Mouse (Mus musculus) large intestine, adult 2 months (tissue): ENCODE measurements around the gene Lsr. TPM values are rescaled to one million over a fixed set of nuclear protein-coding genes. Genes with fewer than 3 reads are reported as not detected.
"Not testable (repeated sequence)": the region's sequence is repeated elsewhere in the genome, so short reads cannot be mapped to it uniquely, and the experiment has no call there.

Experiments
- DNase-seq: peaks from one replicate; pipeline ENCODE4 v3.0.0-alpha.2; 2012; ENCODE audit warnings: low read depth, low spot score
- WGBS: fragments of 180-500 bp; shearing (Covaris S2); methylation state at CpG from one replicate; pipeline ENCODE4 v1.1.7; 2018; 5-methylcytosine and 5-hydroxymethylcytosine counted together
- polyA plus RNA-seq: library from polyadenylated mRNA; depleted of rRNA; stranded (reverse); fragments of >200 nt; gene quantifications from 2 replicates; pipeline ENCODE4 v1.2.3, GENCODE M21; 2012; rRNA removed

The Lsr gene
- polyA plus RNA-seq, 1 experiment, result 392 TPM

DNA sequence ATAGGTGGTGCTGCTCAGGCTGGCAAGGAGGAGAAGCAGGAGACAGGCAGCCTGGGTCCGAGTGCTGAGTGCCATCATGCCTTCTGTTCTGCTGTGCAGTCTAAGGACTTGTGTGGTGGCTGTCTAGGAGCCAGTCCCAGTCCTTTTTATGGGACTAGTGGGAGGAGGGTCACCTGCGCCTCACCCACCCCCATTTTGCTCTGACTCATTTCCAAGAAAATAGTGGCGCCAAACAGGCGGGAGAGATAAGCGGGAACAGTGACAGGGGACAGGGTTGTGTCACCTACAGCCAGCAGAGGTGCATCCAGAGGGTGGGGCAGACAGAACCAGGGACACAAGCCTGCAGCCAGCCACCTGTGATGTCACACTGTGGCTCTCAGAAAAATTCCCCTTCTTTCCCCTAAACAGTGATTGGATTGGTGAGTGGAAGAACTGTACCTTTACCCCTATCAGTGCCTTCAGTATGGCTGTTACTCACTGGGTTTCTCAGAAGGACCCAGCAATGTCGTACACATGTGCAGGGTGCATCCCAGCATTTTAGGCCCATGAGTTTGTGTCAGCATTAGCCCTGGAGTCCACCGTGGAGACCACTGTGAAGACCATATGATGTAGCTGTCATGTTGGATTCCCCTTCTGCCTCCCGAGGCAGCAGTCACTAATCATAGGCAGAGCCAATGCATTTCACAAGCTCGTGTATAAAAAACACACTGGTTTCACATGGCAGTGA, 29.2 kb downstream of the Lsr start, which contains the start of gene Hamp:
Gene Hamp (minus strand): TSS at position 124 of the 727 bp plus-strand sequence.
- DNase-seq, result no peak
- 46% methylated on average over 9 of the region's 9 CpGs for WGBS

DNA sequence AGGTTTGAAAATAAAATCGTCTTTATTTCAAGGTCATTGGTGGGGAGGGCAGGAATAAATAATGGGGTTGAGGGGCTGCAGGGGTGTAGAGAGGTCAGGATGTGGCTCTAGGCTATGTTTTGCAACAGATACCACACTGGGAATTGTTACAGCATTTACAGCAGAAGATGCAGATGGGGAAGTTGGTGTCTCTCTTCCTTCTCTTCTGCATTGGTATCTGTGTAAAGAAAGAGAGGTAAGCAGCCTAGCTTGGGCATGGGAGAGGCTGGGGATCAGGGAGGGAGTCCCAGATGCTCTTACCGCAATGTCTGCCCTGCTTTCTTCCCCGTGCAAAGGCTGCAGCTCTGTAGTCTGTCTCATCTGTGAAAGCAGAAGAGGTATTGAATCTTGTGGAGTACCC, 30.9 kb downstream of the Lsr start:
- WGBS, result 34% methylated on average over 3 of the region's 3 CpGs
- not testable (repeated sequence) for DNase-seq

DNA sequence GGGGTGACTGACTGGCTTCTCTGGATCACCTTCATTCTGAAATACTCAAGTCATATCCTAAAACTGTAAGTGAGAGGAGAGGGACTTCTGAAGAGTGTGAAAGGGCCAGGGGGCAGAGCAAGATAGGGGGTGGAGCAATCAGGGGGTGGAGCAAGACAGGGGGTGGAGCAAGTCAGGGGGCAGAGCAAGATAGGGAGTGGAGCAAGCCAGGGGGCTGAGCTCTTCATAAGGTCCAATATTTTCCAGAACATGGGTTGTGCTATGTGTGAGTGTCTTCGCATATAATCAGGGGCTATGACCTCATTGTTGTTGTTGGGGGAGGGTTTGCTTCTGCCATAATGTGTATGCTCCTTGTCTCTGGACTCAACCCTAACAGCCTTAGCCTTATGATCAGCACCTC, 33.2 kb downstream of the Lsr start:
- WGBS, result 52% methylated on average over 1 of the region's 1 CpGs
- not testable (repeated sequence) for DNase-seq

DNA sequence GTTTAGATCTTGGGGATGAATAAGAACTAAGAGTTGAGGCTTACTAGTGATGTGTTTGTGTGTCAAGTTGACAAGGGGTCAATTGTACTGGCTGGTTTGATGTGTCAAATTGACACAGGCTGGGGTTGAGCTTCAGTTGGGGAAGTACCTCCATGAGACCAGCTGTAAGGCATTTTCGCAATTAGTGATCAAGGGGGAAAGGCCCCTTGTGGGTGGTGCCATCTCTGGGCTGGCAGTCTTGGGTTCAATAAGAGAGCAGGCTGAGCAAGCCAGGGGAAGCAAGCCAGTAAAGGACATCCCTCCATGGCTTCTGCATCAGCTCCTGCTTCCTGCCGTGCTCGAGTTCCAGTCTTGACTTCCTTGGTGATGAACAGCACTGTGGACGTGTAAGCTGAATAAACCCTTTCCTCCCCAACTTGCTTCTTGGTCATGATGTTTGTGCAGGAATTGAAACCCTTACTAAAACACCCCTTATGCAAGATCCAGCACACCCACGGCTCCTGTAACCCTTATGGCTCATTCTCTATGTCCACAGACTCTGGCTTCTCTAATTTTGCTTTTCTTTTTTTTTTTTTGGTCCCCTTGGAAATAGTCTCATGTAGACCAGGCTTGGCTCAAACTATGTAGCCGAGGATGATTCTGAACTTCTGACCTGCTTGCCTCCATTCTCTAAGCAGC, 37.7 kb downstream of the Lsr start:
- DNase-seq, result not testable (repeated sequence)

GRCm38 (mm10) chr7:30924581-30924980, 48.7 kb downstream of the Lsr start, which contains the start of gene Hamp2:
Gene Hamp2, minus strand, starts transcription at chr7:30924681.
- WGBS, result 69% methylated on average over 2 of the region's 2 CpGs
- DNase-seq, result not testable (repeated sequence)

More for the DNA sequence above, 37.7 kb downstream of the Lsr start:
- 71% methylated on average over 6 of the region's 6 CpGs for WGBS

GRCm38 (mm10) chr7:30924071-30924470, 49.2 kb downstream of the Lsr start:
- WGBS, result 30% methylated on average over 3 of the region's 3 CpGs

GRCm38 (mm10) chr7:30922490-30922889, 50.8 kb downstream of the Lsr start:
- WGBS, result 49% methylated on average over 3 of the region's 3 CpGs
- DNase-seq, result not testable (repeated sequence)

More at GRCm38 (mm10) chr7:30924071-30924470, 49.2 kb downstream of the Lsr start:
- DNase-seq, result no peak

GRCm38 (mm10) chr7:30920217-30920616, 53.0 kb downstream of the Lsr start:
- no peak for DNase-seq
- 60% methylated on average over 3 of the region's 3 CpGs for WGBS

- WGBS, result 36% methylated on average over 4 of the region's 4 CpGs
- no peak for DNase-seq
These were observed 56.0 kb downstream of the Lsr start for GRCm38 (mm10) chr7:30917219-30917618.

DNA sequence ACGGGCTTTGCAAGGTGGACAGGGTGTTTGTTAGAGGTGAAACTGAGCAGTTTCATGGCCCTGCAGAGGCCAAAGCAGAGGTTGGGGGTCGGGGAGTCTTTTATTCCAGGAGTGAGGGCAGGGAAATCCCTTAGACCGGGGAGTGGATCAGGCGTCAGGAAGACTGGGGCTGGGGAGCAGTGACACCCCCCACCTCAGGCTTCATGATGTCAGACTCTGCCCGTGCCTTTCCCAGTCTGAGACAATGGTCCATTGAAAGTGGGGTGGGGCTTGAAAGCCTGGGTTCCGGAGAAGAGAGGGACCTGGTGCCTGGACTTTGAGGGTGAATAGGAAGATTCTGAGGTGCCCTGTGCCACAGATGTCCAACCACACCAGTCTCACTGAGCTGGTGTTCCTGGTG, 56.6 kb downstream of the Lsr start:
- 37% methylated on average over 6 of the region's 6 CpGs for WGBS
- no peak for DNase-seq

GRCm38 (mm10) chr7:30914732-30915131, 58.5 kb downstream of the Lsr start, which contains the start of gene Mag:
Gene Mag, minus strand, starts transcription at chr7:30914873.
- WGBS, result 67% methylated on average over 8 of the region's 8 CpGs
- DNase-seq, result no peak

- 39% methylated on average over 6 of the region's 6 CpGs for WGBS
- no peak for DNase-seq
These were observed 63.5 kb downstream of the Lsr start for GRCm38 (mm10) chr7:30909773-30910172.

- DNase-seq, result no peak
- WGBS, result 21% methylated on average over 16 of the region's 17 CpGs
These were observed 64.3 kb downstream of the Lsr start for GRCm38 (mm10) chr7:30908992-30909431.

DNA sequence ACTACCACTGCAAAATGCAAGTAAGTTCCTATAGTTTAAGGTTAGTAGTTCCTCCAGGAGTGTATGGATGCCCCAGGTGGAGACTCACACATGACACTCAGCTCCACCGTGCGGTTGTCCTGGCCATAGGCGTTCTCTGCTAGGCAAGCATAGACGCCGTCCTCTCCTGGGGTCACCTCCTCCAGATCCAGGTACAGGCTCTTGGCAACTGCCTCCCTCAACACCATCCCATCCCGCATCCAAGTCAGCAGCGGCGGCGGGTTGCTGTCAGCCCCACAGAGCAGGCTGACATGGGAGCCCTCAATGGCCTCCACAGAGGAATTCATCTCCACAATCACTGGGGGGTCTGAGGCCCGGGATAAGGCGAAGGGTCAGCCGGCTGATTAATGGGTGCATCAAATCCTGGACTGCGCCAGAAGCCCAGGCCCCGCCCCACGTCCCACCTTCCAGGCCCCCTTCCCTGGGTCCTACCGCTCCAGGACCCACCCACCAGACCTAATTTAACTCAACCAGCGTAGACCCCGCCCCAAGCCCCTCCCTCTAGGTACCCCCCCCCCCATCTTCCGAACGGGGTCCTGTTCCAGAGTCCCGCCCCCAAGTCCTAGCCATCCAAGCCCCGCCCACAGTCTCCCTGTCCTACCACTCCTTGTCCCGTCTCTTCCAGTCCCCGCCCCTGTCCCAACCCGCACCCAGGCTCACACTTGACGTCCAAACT, 64.8 kb downstream of the Lsr start:
- 3% methylated on average over 26 of the region's 26 CpGs for WGBS
- no peak for DNase-seq

Other genes with a start within 250 kb of the Lsr start
- gene Tmem147, start 243.9 kb downstream of the Lsr start, polyA plus RNA-seq, result 227 and 258 TPM in 2 replicates
- not detected in 2 replicates for gene Gapdhs, start 229.8 kb downstream of the Lsr start, polyA plus RNA-seq
- 0.69 and 0.73 TPM in 2 replicates for gene Sbsn, start 222.0 kb downstream of the Lsr start, polyA plus RNA-seq
- 3.4 and 4.9 TPM in 2 replicates for gene Dmkn, start 209.7 kb downstream of the Lsr start, polyA plus RNA-seq
- 0.41 TPM in 1 of 2 replicates, not detected in the other for gene Krtdap, start 185.6 kb downstream of the Lsr start, polyA plus RNA-seq
- gene Ffar2, start 149.7 kb downstream of the Lsr start, polyA plus RNA-seq, result 11.1 and 13.6 TPM in 2 replicates
- gene Ffar3, start 117.3 kb downstream of the Lsr start, polyA plus RNA-seq, result 1.6 and 2.7 TPM in 2 replicates
- gene Ffar1, start 111.9 kb downstream of the Lsr start, polyA plus RNA-seq, result 1.5 TPM in 2 replicates
- gene Cd22, start 93.1 kb downstream of the Lsr start, polyA plus RNA-seq, result 15.1 and 20.1 TPM in 2 replicates
- gene Mag, start 58.6 kb downstream of the Lsr start, polyA plus RNA-seq, result 0.51 and 1.2 TPM in 2 replicates
- 0.61 and 0.71 TPM in 2 replicates for gene Hamp2, start 48.8 kb downstream of the Lsr start, polyA plus RNA-seq
- 1.7 and 3.2 TPM in 2 replicates for gene Hamp, start 29.4 kb downstream of the Lsr start, polyA plus RNA-seq
- 55.1 and 74.9 TPM in 2 replicates for gene Usf2, start 16.7 kb downstream of the Lsr start, polyA plus RNA-seq
- 12.1 and 13.5 TPM in 2 replicates for gene Fam187b, start 326 bp upstream of the Lsr start, polyA plus RNA-seq
- gene Fxyd5, start 69.0 kb upstream of the Lsr start, polyA plus RNA-seq, result 49.2 and 54.5 TPM in 2 replicates
- 2.6 and 4.2 TPM in 2 replicates for gene Fxyd7, start 78.0 kb upstream of the Lsr start, polyA plus RNA-seq
- 80.0 and 106 TPM in 2 replicates for gene Fxyd1, start 83.7 kb upstream of the Lsr start, polyA plus RNA-seq
- 2.9 and 3.5 TPM in 2 replicates for gene Lgi4, start 85.9 kb upstream of the Lsr start, polyA plus RNA-seq
- gene Fxyd3, start 103.2 kb upstream of the Lsr start, polyA plus RNA-seq, result 46.5 and 63.0 TPM in 2 replicates
- gene Hpn, start 141.8 kb upstream of the Lsr start, polyA plus RNA-seq, result 3.8 and 4.1 TPM in 2 replicates
- gene Scn1b, start 153.5 kb upstream of the Lsr start, polyA plus RNA-seq, result 14.0 and 15.5 TPM in 2 replicates
- 45.0 and 47.4 TPM in 2 replicates for gene Gramd1a, start 182.4 kb upstream of the Lsr start, polyA plus RNA-seq